Mouse (Mus musculus): ENCODE data around the gene Igdcc3. TPM values are rescaled to one million over a fixed set of nuclear protein-coding genes. Genes with fewer than 3 reads are reported as not detected.
A peak's percentile ranks its signal among the peaks of the same experiment; 100 is the strongest.

The Igdcc3 gene
- polyA plus RNA-seq, 2 experiments, result 1.1 to 1.2 TPM

GRCm38 (mm10) chr9:65208293-65209179 lies 67.5 kb downstream of the Igdcc3 start:
- TF ChIP-seq POLR2A (IDR thresholded peaks at IDR 0.05; ENCODE audit: borderline replicate concordance, extremely low read depth, insufficient read depth, insufficient read length), result no peak
- no peaks in the 10 kb centered on the region for H3K9me3 ChIP-seq (ENCODE audit: control insufficient read depth, low read length)
- no peak overlapping the region for H3K27ac ChIP-seq (replicated peaks; ENCODE audit: low read depth, low read length)
- no peak overlapping the region for H3K4me2 ChIP-seq (replicated peaks; ENCODE audit: low read depth, low read length, severe bottlenecking)
- H3K27me3 ChIP-seq (ENCODE audit: control insufficient read depth, insufficient read depth, low read length), result no peaks in the 10 kb centered on the region
- H3K4me3 ChIP-seq (replicated peaks; ENCODE audit: low read length), result no peak overlapping the region
- H3K4me1 ChIP-seq (ENCODE audit: control insufficient read depth, insufficient read depth, low read length), result no peaks in the 10 kb centered on the region
- DNase-seq (ENCODE audit: low spot score), result no peak
- 91% methylated on average over 32 of the region's 32 CpGs for WGBS
- no peaks in the 10 kb centered on the region for H3K36me3 ChIP-seq (ENCODE audit: control insufficient read depth, insufficient read depth, low read length)
- ATAC-seq (ENCODE audit: low FRiP score, low read depth), result no peak
- no peak overlapping the region for H3K9ac ChIP-seq (ENCODE audit: low read depth, low read length, severe bottlenecking)

DNA sequence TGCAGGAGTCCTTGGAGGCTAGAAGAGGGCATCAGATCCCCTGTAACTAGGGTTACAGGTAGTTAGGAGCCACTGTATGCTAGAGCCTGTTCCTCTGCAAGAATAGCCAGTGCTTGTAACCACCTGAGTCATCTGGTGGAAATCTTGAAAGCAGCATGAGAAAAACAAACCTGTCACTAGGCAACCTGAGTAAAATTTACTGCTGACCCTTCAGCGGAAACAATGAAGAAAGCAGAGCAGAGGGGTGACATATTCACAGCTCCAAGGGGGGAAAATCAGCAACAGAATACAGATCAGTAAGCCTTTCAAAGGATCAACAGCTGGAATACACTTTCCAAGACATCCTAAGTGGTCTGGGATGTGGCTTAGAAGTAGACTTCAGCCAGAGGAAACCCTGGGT lies 70.6 kb downstream of the Igdcc3 start:
- Histone ChIP-seq H3K4me3 (replicated peaks; ENCODE audit: low read length) (no peak overlapping the region), H3K9ac (ENCODE audit: low read depth, low read length, severe bottlenecking) (no peak overlapping the region), H3K4me2 (replicated peaks; ENCODE audit: low read depth, low read length, severe bottlenecking) (no peak overlapping the region), H3K27me3 (ENCODE audit: control insufficient read depth, insufficient read depth, low read length) (no peaks in the 10 kb centered on the region), H3K36me3 (ENCODE audit: control insufficient read depth, insufficient read depth, low read length) (no peaks in the 10 kb centered on the region), H3K27ac (replicated peaks; ENCODE audit: low read depth, low read length) (no peak overlapping the region), H3K9me3 (ENCODE audit: control insufficient read depth, low read length) (no peaks in the 10 kb centered on the region), H3K4me1 (ENCODE audit: control insufficient read depth, insufficient read depth, low read length) (peaks cover 5% of the 10 kb centered on the region; the same call in 1 of the 2 replicates)
- no peak for TF ChIP-seq POLR2A (IDR thresholded peaks at IDR 0.05; ENCODE audit: borderline replicate concordance, extremely low read depth, insufficient read depth, insufficient read length)
- DNase-seq (ENCODE audit: low spot score), result no peak
- ATAC-seq (ENCODE audit: low FRiP score, low read depth), result no peak
- 14% methylated on average over 1 of the region's 1 CpGs for WGBS

- Histone ChIP-seq H3K9me3 (ENCODE audit: control insufficient read depth, low read length) (no peaks in the 10 kb centered on the region), H3K9ac (ENCODE audit: low read depth, low read length, severe bottlenecking) (peak overlapping the region; percentile 79), H3K27me3 (ENCODE audit: control insufficient read depth, insufficient read depth, low read length) (no peaks in the 10 kb centered on the region), H3K27ac (replicated peaks; ENCODE audit: low read depth, low read length) (peak overlapping the region; percentile 63; the same call in 1 of the 2 replicates), H3K4me3 (replicated peaks; ENCODE audit: low read length) (peak overlapping the region; percentile 69), H3K4me2 (replicated peaks; ENCODE audit: low read depth, low read length, severe bottlenecking) (peak overlapping the region; percentile 63), H3K4me1 (ENCODE audit: control insufficient read depth, insufficient read depth, low read length) (peaks cover 5% of the 10 kb centered on the region; the same call in 1 of the 2 replicates), H3K36me3 (ENCODE audit: control insufficient read depth, insufficient read depth, low read length) (no peaks in the 10 kb centered on the region)
- DNase-seq (ENCODE audit: low spot score) (peak; percentile 33), ATAC-seq (ENCODE audit: low FRiP score, low read depth) (no peak)
- TF ChIP-seq POLR2A (IDR thresholded peaks at IDR 0.05; ENCODE audit: borderline replicate concordance, extremely low read depth, insufficient read depth, insufficient read length), result no peak
- WGBS, result 27% methylated on average over 10 of the region's 10 CpGs
These were observed 73.4 kb downstream of the Igdcc3 start for GRCm38 (mm10) chr9:65214425-65214777.

GRCm38 (mm10) chr9:65214778-65215493 lies 73.9 kb downstream of the Igdcc3 start:
- TF ChIP-seq POLR2A (IDR thresholded peaks at IDR 0.05; ENCODE audit: borderline replicate concordance, extremely low read depth, insufficient read depth, insufficient read length), result 0 out of 2 replicates have a peak, but pooled peaks have one; percentile 23
- Histone ChIP-seq H3K36me3 (ENCODE audit: control insufficient read depth, insufficient read depth, low read length) (no peaks in the 10 kb centered on the region), H3K9me3 (ENCODE audit: control insufficient read depth, low read length) (no peaks in the 10 kb centered on the region), H3K4me2 (replicated peaks; ENCODE audit: low read depth, low read length, severe bottlenecking) (peak overlapping the region; percentile 63), H3K27ac (replicated peaks; ENCODE audit: low read depth, low read length) (peak overlapping the region; percentile 63), H3K4me1 (ENCODE audit: control insufficient read depth, insufficient read depth, low read length) (peaks cover 5% of the 10 kb centered on the region; the same call in 1 of the 2 replicates), H3K27me3 (ENCODE audit: control insufficient read depth, insufficient read depth, low read length) (no peaks in the 10 kb centered on the region), H3K9ac (ENCODE audit: low read depth, low read length, severe bottlenecking) (peak overlapping the region; percentile 79), H3K4me3 (replicated peaks; ENCODE audit: low read length) (peak overlapping the region; percentile 69)
- DNase-seq (ENCODE audit: low spot score), result peak; percentile 71
- WGBS, result under 1% methylated on average over 29 of the region's 59 CpGs
- ATAC-seq (ENCODE audit: low FRiP score, low read depth), result peak; percentile 93

DNA sequence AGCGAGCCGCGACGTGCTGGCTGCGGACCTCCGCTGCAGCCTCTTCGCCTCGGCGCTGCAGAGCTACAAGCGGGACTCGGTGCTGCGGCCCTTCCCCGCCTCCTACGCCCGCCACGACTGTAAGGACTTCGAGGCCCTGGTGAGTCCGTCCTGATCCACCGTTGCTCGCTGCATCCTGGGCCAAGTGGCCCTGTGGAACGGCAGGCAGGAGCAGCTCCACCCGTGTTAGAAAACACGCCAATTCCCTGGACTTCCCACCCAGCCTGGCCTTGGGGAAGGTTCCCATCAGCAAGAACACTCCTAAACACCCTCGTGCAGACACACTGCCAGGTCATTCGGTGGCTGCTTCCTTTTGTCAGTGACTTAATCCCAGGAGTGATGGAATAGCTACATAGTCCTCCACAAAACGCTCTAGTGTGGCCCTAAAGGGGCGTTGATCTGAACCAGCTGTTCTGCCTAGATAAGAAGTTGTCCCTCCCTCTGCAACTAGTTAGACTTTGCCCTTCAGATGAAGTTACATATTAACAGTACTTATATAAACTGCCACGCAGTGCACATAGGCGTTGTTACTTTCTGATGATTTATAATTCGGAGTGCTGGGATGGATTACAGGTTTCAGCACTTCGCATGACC lies 74.6 kb downstream of the Igdcc3 start:
- no peaks in the 10 kb centered on the region for H3K27me3 ChIP-seq (ENCODE audit: control insufficient read depth, insufficient read depth, low read length)
- peak overlapping the region; percentile 63 for H3K4me2 ChIP-seq (replicated peaks; ENCODE audit: low read depth, low read length, severe bottlenecking)
- no peak for TF ChIP-seq POLR2A (IDR thresholded peaks at IDR 0.05; ENCODE audit: borderline replicate concordance, extremely low read depth, insufficient read depth, insufficient read length)
- H3K4me3 ChIP-seq (replicated peaks; ENCODE audit: low read length), result peak overlapping the region; percentile 69
- H3K36me3 ChIP-seq (ENCODE audit: control insufficient read depth, insufficient read depth, low read length), result no peaks in the 10 kb centered on the region
- H3K27ac ChIP-seq (replicated peaks; ENCODE audit: low read depth, low read length), result peak overlapping the region; percentile 28
- H3K9me3 ChIP-seq (ENCODE audit: control insufficient read depth, low read length), result no peaks in the 10 kb centered on the region
- DNase-seq (ENCODE audit: low spot score) (peak; percentile 45), ATAC-seq (ENCODE audit: low FRiP score, low read depth) (no peak)
- peaks cover 5% of the 10 kb centered on the region; the same call in 1 of the 2 replicates for H3K4me1 ChIP-seq (ENCODE audit: control insufficient read depth, insufficient read depth, low read length)
- H3K9ac ChIP-seq (ENCODE audit: low read depth, low read length, severe bottlenecking), result peak overlapping the region; percentile 79
- WGBS, result 15% methylated on average over 16 of the region's 31 CpGs
